Mouse (Mus musculus): ENCODE data around the gene Mark1. TPM values are rescaled to one million over a fixed set of nuclear protein-coding genes. Genes with fewer than 3 reads are reported as not detected.
A peak's percentile ranks its signal among the peaks of the same experiment; 100 is the strongest.

The Mark1 gene
- polyA plus RNA-seq, 1 experiment = 2.2 TPM

DNA sequence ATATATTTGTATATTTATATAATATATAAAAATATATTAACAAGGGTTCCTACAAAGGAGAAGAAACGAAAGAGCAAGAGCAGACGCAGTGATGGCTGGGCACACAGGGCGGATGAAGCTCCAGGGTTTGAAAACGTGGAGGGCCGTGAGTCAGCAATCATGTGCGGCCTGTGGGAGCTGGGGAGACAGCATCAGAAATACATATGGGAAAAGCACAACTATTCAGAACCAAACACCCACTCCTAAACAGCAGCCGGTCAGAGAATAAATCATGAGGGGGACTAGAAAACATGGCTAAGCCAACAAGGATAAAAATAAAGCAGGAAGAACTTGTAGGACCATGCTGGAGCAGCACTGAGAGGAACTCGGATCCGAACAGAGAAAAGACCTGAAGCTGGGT is 142.2 kb downstream of the Mark1 start:
- Histone ChIP-seq H3K27me3 (replicated peaks; ENCODE audit: control insufficient read depth, insufficient read depth, low read length) (no peaks in the 10 kb centered on the region), H3K4me1 (ENCODE audit: control insufficient read depth, insufficient read depth, low read length) (peaks cover 35% of the 10 kb centered on the region), H3K36me3 (ENCODE audit: control insufficient read depth, insufficient read depth, low read length) (no peaks in the 10 kb centered on the region), H3K27ac (ENCODE audit: insufficient read depth, low read depth, low read length) (no peak overlapping the region), H3K4me3 (ENCODE audit: insufficient read depth, low read depth, low read length) (no peak overlapping the region)
- WGBS = 86% methylated on average over 9 of the region's 9 CpGs
- no peak for TF ChIP-seq CTCF (conservative IDR thresholded peaks at IDR 0.05; ENCODE audit: insufficient read depth, insufficient read length, low read depth, low read length)
- no peak for TF ChIP-seq POLR2A (IDR thresholded peaks at IDR 0.05; ENCODE audit: low read depth, low read length)
- no peak for DNase-seq

GRCm38 (mm10) chr1:184853922-184854321 is 145.4 kb downstream of the Mark1 start:
- no peaks in the 10 kb centered on the region for H3K27me3 ChIP-seq (replicated peaks; ENCODE audit: control insufficient read depth, insufficient read depth, low read length)
- TF ChIP-seq POLR2A (IDR thresholded peaks at IDR 0.05; ENCODE audit: low read depth, low read length) (no peak), CTCF (conservative IDR thresholded peaks at IDR 0.05; ENCODE audit: insufficient read depth, insufficient read length, low read depth, low read length) (no peak)
- DNase-seq = peak; percentile 61
- H3K4me3 ChIP-seq (ENCODE audit: insufficient read depth, low read depth, low read length) = no peak overlapping the region
- 43% methylated on average over 3 of the region's 3 CpGs for WGBS
- H3K4me1 ChIP-seq (ENCODE audit: control insufficient read depth, insufficient read depth, low read length) = peaks cover 22% of the 10 kb centered on the region
- H3K36me3 ChIP-seq (ENCODE audit: control insufficient read depth, insufficient read depth, low read length) = no peaks in the 10 kb centered on the region
- H3K27ac ChIP-seq (ENCODE audit: insufficient read depth, low read depth, low read length) = peak overlapping the region; percentile 70

DNA sequence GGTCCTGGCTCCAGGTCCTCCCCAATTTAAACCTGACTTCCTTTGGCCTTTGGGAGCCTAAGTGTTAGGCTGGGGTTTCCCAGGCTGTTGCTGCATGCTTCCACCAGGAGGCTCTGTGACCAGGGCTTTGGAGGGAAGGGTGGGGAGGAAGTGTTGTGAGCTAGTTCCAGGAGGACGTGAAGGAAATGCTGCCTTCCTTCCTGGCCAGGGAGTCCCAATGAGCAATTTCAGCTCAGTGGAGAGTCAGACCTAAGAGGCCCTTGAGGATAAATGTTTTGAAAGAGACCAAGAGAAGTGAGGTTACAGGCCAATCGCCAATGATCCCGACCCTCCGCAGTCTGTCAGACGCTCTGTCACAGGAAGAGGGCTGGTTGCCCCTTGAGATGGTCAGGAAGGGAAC is 146.0 kb downstream of the Mark1 start:
- peaks cover 22% of the 10 kb centered on the region for H3K4me1 ChIP-seq (ENCODE audit: control insufficient read depth, insufficient read depth, low read length)
- 31% methylated on average over 5 of the region's 5 CpGs for WGBS
- no peak overlapping the region for H3K4me3 ChIP-seq (ENCODE audit: insufficient read depth, low read depth, low read length)
- TF ChIP-seq CTCF (conservative IDR thresholded peaks at IDR 0.05; ENCODE audit: insufficient read depth, insufficient read length, low read depth, low read length) (peak; percentile 97), POLR2A (IDR thresholded peaks at IDR 0.05; ENCODE audit: low read depth, low read length) (no peak)
- H3K27ac ChIP-seq (ENCODE audit: insufficient read depth, low read depth, low read length) = peak overlapping the region; percentile 70
- no peaks in the 10 kb centered on the region for H3K36me3 ChIP-seq (ENCODE audit: control insufficient read depth, insufficient read depth, low read length)
- H3K27me3 ChIP-seq (replicated peaks; ENCODE audit: control insufficient read depth, insufficient read depth, low read length) = no peaks in the 10 kb centered on the region
- peak; percentile 91 for DNase-seq

GRCm38 (mm10) chr1:184851741-184852618 is 147.4 kb downstream of the Mark1 start:
- 12% methylated on average over 31 of the region's 31 CpGs for WGBS
- TF ChIP-seq POLR2A (IDR thresholded peaks at IDR 0.05; ENCODE audit: low read depth, low read length) = no peak
- peak; percentile 82 for TF ChIP-seq CTCF (conservative IDR thresholded peaks at IDR 0.05; ENCODE audit: insufficient read depth, insufficient read length, low read depth, low read length)
- Histone ChIP-seq H3K4me1 (ENCODE audit: control insufficient read depth, insufficient read depth, low read length) (peaks cover 22% of the 10 kb centered on the region), H3K27ac (ENCODE audit: insufficient read depth, low read depth, low read length) (peak overlapping the region; percentile 78), H3K27me3 (replicated peaks; ENCODE audit: control insufficient read depth, insufficient read depth, low read length) (no peaks in the 10 kb centered on the region), H3K4me3 (ENCODE audit: insufficient read depth, low read depth, low read length) (peak overlapping the region; percentile 4; the same call in 1 of the 2 replicates), H3K36me3 (ENCODE audit: control insufficient read depth, insufficient read depth, low read length) (no peaks in the 10 kb centered on the region)
- peak; percentile 99 for DNase-seq

DNA sequence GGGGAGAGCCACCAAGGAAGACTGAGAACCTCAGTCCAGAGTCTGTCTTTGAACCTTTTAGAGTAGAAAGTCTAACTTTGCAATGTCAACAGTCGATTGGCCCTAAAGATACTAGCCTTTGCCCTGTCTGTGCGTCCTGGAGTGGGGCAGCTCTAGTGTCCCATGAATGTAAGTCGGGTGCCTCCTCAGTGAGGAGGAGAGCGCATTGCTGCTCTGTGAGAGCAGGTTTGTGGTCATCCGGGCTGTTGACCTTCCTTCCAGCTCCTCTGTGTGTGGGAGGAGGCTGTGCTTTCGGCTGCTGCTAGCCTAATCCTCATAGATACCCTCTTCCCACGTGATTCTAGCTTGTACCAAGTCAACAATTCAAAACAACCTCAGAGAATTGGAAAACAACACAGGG is 148.2 kb downstream of the Mark1 start:
- TF ChIP-seq POLR2A (IDR thresholded peaks at IDR 0.05; ENCODE audit: low read depth, low read length) = no peak
- TF ChIP-seq CTCF (conservative IDR thresholded peaks at IDR 0.05; ENCODE audit: insufficient read depth, insufficient read length, low read depth, low read length) = no peak
- Histone ChIP-seq H3K27me3 (replicated peaks; ENCODE audit: control insufficient read depth, insufficient read depth, low read length) (no peaks in the 10 kb centered on the region), H3K27ac (ENCODE audit: insufficient read depth, low read depth, low read length) (peak overlapping the region; percentile 78), H3K4me3 (ENCODE audit: insufficient read depth, low read depth, low read length) (no peak overlapping the region), H3K36me3 (ENCODE audit: control insufficient read depth, insufficient read depth, low read length) (no peaks in the 10 kb centered on the region), H3K4me1 (ENCODE audit: control insufficient read depth, insufficient read depth, low read length) (peaks cover 22% of the 10 kb centered on the region)
- 35% methylated on average over 7 of the region's 7 CpGs for WGBS
- DNase-seq = peak; percentile 83

- no peak overlapping the region for H3K27ac ChIP-seq (ENCODE audit: insufficient read depth, low read depth, low read length)
- no peak for DNase-seq
- no peaks in the 10 kb centered on the region for H3K27me3 ChIP-seq (replicated peaks; ENCODE audit: control insufficient read depth, insufficient read depth, low read length)
- TF ChIP-seq CTCF (conservative IDR thresholded peaks at IDR 0.05; ENCODE audit: insufficient read depth, insufficient read length, low read depth, low read length) = no peak
- no peak for TF ChIP-seq POLR2A (IDR thresholded peaks at IDR 0.05; ENCODE audit: low read depth, low read length)
- H3K4me1 ChIP-seq (ENCODE audit: control insufficient read depth, insufficient read depth, low read length) = peaks cover 30% of the 10 kb centered on the region
- no peaks in the 10 kb centered on the region for H3K36me3 ChIP-seq (ENCODE audit: control insufficient read depth, insufficient read depth, low read length)
- H3K4me3 ChIP-seq (ENCODE audit: insufficient read depth, low read depth, low read length) = no peak overlapping the region
- WGBS = 56% methylated on average over 3 of the region's 3 CpGs
Measured at GRCm38 (mm10) chr1:184846973-184847372, 152.4 kb downstream of the Mark1 start.

Other genes with a start within 250 kb of the Mark1 start
- 1.0 and 2.1 TPM in 2 replicates for gene Marc1, start 188.3 kb downstream of the Mark1 start, polyA plus RNA-seq (2012; rRNA removed)
- gene Marc2, start 153.1 kb downstream of the Mark1 start, polyA plus RNA-seq (2012; rRNA removed) = 257 and 403 TPM in 2 replicates
- gene C130074G19Rik, start 116.4 kb downstream of the Mark1 start, polyA plus RNA-seq (2012; rRNA removed) = 83.3 and 113 TPM in 2 replicates
- gene Rab3gap2, start 204.5 kb upstream of the Mark1 start, polyA plus RNA-seq (2012; rRNA removed) = 14.5 and 15.3 TPM in 2 replicates